Mouse (Mus musculus) T-helper 1 cell (primary cell): ENCODE results near the gene Usp54.

ENCODE experiments used
- in situ Hi-C: fragments of 300-600 bp; cut with MboI, MseI; formaldehyde crosslinking; loops from one replicate; pipeline ENCODE4 v1.15.1; 2025; ENCODE audit warnings: high pct_unique_total_duplicates

Gene Usp54

DNA sequence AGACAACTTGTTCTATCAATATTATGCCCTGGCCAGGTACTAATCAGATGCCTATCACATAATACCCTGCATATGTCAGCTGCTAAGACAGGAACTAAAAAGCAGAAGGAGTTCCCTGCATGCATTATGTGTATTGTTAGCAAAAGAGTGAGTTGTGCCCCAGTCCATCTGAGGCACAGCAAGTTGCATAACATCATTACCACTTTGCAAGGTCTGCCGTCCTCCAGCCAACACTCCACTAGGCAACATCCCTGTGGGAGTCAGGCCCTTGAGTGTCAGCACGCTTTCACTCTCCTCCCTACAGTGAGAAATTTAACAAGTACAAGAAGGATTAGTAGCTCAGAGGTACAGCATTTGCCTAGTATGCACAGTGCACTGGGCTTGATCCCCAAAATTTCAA lies 132.4 kb downstream of the Usp54 start:
- in situ Hi-C loops = no loop called here

- in situ Hi-C loops = no loop called here
Observed at GRCm38 (mm10) chr14:20502966-20503365, 137.9 kb downstream of the Usp54 start.

DNA sequence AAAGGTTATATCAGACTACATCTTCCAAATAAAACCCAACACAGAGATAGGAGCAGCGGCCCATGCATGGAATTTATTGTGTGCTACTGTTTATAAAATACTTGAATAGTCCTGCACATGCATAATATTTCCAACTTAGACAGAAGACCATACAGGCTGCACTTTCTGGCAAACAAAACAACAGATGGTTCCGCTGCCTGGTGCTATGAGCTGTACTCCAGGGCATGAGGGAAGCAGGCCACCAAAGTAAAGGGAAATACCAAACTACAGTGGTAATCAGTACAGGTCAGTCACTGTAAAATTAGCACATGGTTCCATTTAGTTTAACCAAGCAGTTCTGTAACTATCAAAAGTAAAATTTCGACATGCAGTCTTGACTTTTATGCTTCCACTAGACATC lies 140.9 kb downstream of the Usp54 start:
- in situ Hi-C loops = no loop called here
